Mouse (Mus musculus) erythroblast, embryonic 14.5 days (primary cell): ENCODE measurements around the gene Cdc7. TPM values are rescaled to one million over a fixed set of nuclear protein-coding genes. Genes with fewer than 3 reads are reported as not detected.

Source experiments
- H3K27me3 ChIP-seq: 2 replicates; pipeline ENCODE4 v1.6.1; 2012; ENCODE audit warnings: inconsistent platforms; ENCODE audit not compliant: control insufficient read depth
- H3K36me3 ChIP-seq: 2 replicates; pipeline ENCODE4 v1.6.1; 2012; ENCODE audit warnings: mild to moderate bottlenecking, inconsistent platforms; ENCODE audit not compliant: control insufficient read depth
- H3K4me1 ChIP-seq: 2 replicates; pipeline ENCODE4 v1.6.1; 2012; ENCODE audit warnings: inconsistent platforms; ENCODE audit not compliant: control insufficient read depth
- H3K4me3 ChIP-seq: replicated peaks from 2 replicates; pipeline ENCODE3; 2012; ENCODE audit warnings: moderate library complexity, mild to moderate bottlenecking, inconsistent platforms
- H3K9me3 ChIP-seq: 2 replicates; pipeline ENCODE4 v1.6.1; 2012; ENCODE audit warnings: low read length, inconsistent platforms, mixed read lengths; ENCODE audit not compliant: control insufficient read depth
- GATA1 ChIP-seq: IDR thresholded peaks from 2 replicates; pipeline ENCODE4 v1.6.1; 2012; ENCODE audit warnings: low read length, inconsistent platforms, mixed read lengths
- TAL1 ChIP-seq: IDR thresholded peaks from 3 replicates; pipeline ENCODE4 v1.6.1; 2012; ENCODE audit warnings: low read length, inconsistent platforms, mixed read lengths
- polyA plus RNA-seq: library from polyadenylated mRNA; stranded (reverse); fragments of >175 nt; gene quantifications from 2 replicates; pipeline ENCODE4 v1.2.3, GENCODE M21; 2012

Gene Cdc7
- polyA plus RNA-seq, 1 experiment = 0.84 TPM

DNA sequence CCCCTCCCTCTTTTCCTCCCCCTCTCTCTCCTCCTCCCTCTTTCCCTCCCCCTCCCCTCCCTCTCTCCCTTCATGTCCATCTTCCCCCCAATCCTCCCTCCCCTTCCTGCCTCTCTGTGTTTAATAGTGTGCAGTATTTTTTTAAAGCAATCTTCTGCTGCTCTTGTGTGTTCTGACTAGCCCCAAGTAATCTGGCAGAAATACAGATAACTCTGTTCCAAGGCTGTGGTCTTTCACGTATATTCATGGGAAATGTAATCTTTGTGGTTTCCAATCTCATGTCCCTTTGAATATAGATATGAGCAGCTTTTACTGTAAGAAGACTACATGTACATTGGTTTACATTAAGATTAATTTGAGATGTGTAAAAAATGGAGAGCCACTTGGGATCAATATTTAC lies 64.4 kb downstream of the Cdc7 start:
- Histone ChIP-seq H3K9me3 (no peaks in the 10 kb centered on the region), H3K27me3 (peaks cover 23% of the 10 kb centered on the region), H3K4me3 (no peak overlapping the region), H3K4me1 (no peaks in the 10 kb centered on the region), H3K36me3 (no peaks in the 10 kb centered on the region)
- no peak for TF ChIP-seq GATA1
- TF ChIP-seq TAL1 = no peak

DNA sequence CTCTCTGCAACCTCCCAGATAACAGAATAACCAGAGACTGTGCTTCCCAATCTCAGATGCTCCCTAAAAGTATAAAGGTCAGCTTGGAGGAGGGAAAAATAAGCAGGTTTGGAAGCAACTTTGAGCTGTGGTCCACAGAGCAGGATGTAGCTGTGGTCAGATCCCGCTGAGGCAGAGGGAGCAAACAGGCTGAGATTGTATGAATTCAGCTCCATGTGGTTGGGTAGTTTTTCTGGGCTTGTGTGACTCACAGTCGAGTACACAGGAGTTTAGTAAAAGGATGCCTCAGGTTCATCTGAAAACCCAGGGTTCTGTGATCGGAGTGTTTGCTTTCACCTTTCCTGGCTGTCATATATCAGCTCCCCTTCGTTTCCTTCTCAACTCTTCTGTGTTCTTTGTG lies 65.7 kb downstream of the Cdc7 start:
- Histone ChIP-seq H3K27me3 (peaks cover 16% of the 10 kb centered on the region), H3K36me3 (no peaks in the 10 kb centered on the region), H3K9me3 (no peaks in the 10 kb centered on the region), H3K4me1 (no peaks in the 10 kb centered on the region), H3K4me3 (no peak overlapping the region)
- no peak for TF ChIP-seq GATA1
- no peak for TF ChIP-seq TAL1

DNA sequence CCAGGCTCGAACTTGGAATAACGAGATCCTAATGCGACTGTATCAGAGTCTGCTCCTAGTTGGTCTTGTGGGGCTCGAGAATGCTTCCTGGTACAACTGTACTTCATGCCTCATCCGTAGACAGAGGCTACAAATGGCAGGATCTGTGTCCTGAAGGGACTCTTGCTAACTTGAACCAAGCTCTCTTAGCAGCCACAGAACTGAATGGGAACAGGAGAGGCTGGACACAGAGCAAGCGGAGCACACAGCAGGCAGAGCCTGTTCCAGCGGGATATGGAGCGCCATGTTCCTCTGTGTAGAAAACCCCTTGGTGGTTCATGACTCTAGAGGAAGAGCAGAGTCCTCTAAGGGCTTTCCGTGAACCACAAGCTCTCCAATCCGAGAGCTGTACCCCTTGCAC lies 66.7 kb downstream of the Cdc7 start:
- Histone ChIP-seq H3K4me1 (no peaks in the 10 kb centered on the region), H3K9me3 (no peaks in the 10 kb centered on the region), H3K36me3 (no peaks in the 10 kb centered on the region), H3K4me3 (no peak overlapping the region), H3K27me3 (peaks cover 13% of the 10 kb centered on the region)
- TF ChIP-seq GATA1 = no peak
- no peak for TF ChIP-seq TAL1

Other genes starting within 250 kb of the Cdc7 start
- not detected in 2 replicates for gene Hfm1, start 38.0 kb upstream of the Cdc7 start, polyA plus RNA-seq